Mouse (Mus musculus) midbrain, embryonic 16.5 days (tissue): ENCODE measurements around the gene Rhot1. TPM values are rescaled to one million over a fixed set of nuclear protein-coding genes. Genes with fewer than 3 reads are reported as not detected.

Experiments
- ATAC-seq: fragments of 200-750 bp; cut with Nextera tagmentation; 2 replicates; pipeline ENCODE4 v1.8.0; 2017; ENCODE audit warnings: moderate TSS enrichment
- H3K27ac ChIP-seq: fragments of 300-500 bp; sonication (generic); 2 replicates; pipeline ENCODE4 v1.5.1; 2014; ENCODE audit warnings: mild to moderate bottlenecking, low read length, mixed read lengths
- H3K27me3 ChIP-seq: fragments of 300-500 bp; sonication (generic); 2 replicates; pipeline ENCODE4 v1.6.1; 2014; ENCODE audit warnings: low read depth, low read length, mixed read lengths; ENCODE audit not compliant: control insufficient read depth, insufficient read depth
- H3K36me3 ChIP-seq: fragments of 300-500 bp; sonication (generic); 2 replicates; pipeline ENCODE4 v1.6.1; 2014; ENCODE audit warnings: mild to moderate bottlenecking, low read length, moderate library complexity, mixed read lengths; ENCODE audit not compliant: control insufficient read depth, insufficient read depth
- H3K4me1 ChIP-seq: fragments of 300-500 bp; sonication (generic); 2 replicates; pipeline ENCODE4 v1.6.1; 2014; ENCODE audit warnings: mild to moderate bottlenecking, low read length, mixed read lengths; ENCODE audit not compliant: control insufficient read depth, insufficient read depth
- H3K4me2 ChIP-seq: fragments of 300-500 bp; sonication (generic); 2 replicates; pipeline ENCODE4 v1.6.1; 2014; ENCODE audit warnings: mild to moderate bottlenecking, low read length, mixed read lengths
- H3K4me3 ChIP-seq: fragments of 300-500 bp; sonication (generic); 2 replicates; pipeline ENCODE4 v1.5.1; 2014; ENCODE audit warnings: low read depth, mild to moderate bottlenecking, low read length, moderate library complexity, mixed read lengths
- H3K9ac ChIP-seq: fragments of 300-500 bp; sonication (generic); 2 replicates; pipeline ENCODE4 v1.6.1; 2014; ENCODE audit warnings: low read depth, low read length, mixed read lengths
- H3K9me3 ChIP-seq: fragments of 300-500 bp; sonication (generic); replicated peaks from 2 replicates; pipeline ENCODE4 v1.6.1; 2014; ENCODE audit warnings: mild to moderate bottlenecking, low read length, mixed read lengths; ENCODE audit not compliant: control insufficient read depth, poor library complexity, severe bottlenecking
- WGBS: fragments of 180-500 bp; shearing (Covaris S2); extraction: QIAGEN DNeasy Blood & Tissue Kit; methylation state at CpG from one replicate; pipeline ENCODE4 v1.1.7; 2014; 5-methylcytosine and 5-hydroxymethylcytosine counted together
- polyA plus RNA-seq: library from polyadenylated mRNA; unstranded; fragments of >200 nt; fragmentation: Nextera tagmentation; extraction: Ambion mirVana; gene quantifications from 2 replicates; pipeline ENCODE4 v1.2.1, GENCODE M21; 2015

Gene Rhot1
- polyA plus RNA-seq, 1 experiment from 2014 or later = 70.1 TPM

GRCm38 (mm10) chr11:80315743-80316639 is 107.2 kb downstream of the Rhot1 start:
- WGBS = 36% methylated on average over 10 of the region's 10 CpGs
- Histone ChIP-seq H3K4me3 (no peak overlapping the region), H3K4me1 (peaks cover 19% of the 10 kb centered on the region), H3K36me3 (no peaks in the 10 kb centered on the region), H3K9ac (no peak overlapping the region), H3K9me3 (no peaks in the 10 kb centered on the region), H3K27me3 (no peaks in the 10 kb centered on the region), H3K27ac (peak overlapping the region; percentile 53), H3K4me2 (no peak overlapping the region)
- ATAC-seq = peak; percentile 90

Other genes with a start within 250 kb of the Rhot1 start
- 39.2 and 46.0 TPM in 2 replicates for gene Utp6, start 246.6 kb upstream of the Rhot1 start, polyA plus RNA-seq
- 11.7 and 13.2 TPM in 2 replicates for gene Suz12, start 215.9 kb upstream of the Rhot1 start, polyA plus RNA-seq
- gene Crlf3, start 128.0 kb upstream of the Rhot1 start, polyA plus RNA-seq = 10.4 and 12.7 TPM in 2 replicates
- 4.3 and 5.1 TPM in 2 replicates for gene Atad5, start 119.6 kb upstream of the Rhot1 start, polyA plus RNA-seq
- gene Tefm, start 66.8 kb upstream of the Rhot1 start, polyA plus RNA-seq = 22.2 and 22.4 TPM in 2 replicates
- 3.4 and 4.2 TPM in 2 replicates for gene Adap2, start 54.9 kb upstream of the Rhot1 start, polyA plus RNA-seq
- 3.0 and 3.6 TPM in 2 replicates for gene Rnf135, start 25.2 kb upstream of the Rhot1 start, polyA plus RNA-seq
- gene Rhbdl3, start 91.9 kb downstream of the Rhot1 start, polyA plus RNA-seq = 4.7 and 5.1 TPM in 2 replicates
- gene 5730455P16Rik, start 169.0 kb downstream of the Rhot1 start, polyA plus RNA-seq = 38.1 and 39.4 TPM in 2 replicates
- 190 and 202 TPM in 2 replicates for gene Zfp207, start 174.3 kb downstream of the Rhot1 start, polyA plus RNA-seq
- 270 and 301 TPM in 2 replicates for gene Psmd11, start 219.6 kb downstream of the Rhot1 start, polyA plus RNA-seq